Comparison of ENCODE assay signal across 11 mouse cellular contexts in the genomic region with DNA sequence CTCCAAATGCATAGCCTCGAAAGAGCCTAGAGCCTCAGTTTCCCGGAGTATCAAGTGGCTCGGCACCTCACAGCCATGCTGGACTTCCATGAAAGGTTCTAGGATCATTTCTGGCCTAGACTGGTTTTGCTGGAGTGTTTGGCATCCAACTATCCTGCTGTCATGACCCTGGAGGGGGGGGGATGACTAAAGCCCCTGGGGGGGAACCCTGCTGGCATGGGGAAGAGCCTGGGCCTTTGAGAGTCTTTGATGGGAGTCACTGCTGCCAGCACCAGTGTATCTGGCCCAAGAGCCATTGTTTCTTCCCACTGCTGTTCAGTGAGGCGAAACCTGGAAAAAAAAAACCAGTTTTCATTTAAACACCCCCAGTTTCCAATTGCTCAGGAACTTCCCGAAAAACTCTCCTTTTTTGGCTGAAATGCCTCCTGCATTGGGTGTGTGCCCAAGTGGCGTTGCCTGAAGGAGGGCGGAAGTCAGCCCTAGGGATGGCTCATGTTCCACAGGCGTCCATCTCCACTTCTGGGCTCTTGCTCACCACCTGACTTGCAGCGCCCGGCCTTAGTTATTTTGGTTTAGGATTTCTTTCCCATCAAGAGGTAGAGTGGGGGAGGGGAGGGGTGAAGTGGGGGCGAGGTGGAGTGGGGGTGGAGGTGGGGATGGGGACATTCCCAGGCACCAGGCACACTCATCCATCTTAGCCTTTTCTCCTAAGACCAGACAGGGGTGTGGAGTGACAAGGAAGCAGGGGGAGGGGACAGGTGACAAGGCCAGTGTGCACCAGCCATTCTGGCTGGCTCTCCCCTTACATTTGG. TPM values are rescaled to one million over a fixed set of nuclear protein-coding genes. Genes with fewer than 3 reads are reported as not detected.
A peak's percentile ranks its signal among the peaks of the same experiment; 100 is the strongest.
DNase-seq lines count a peak whose midpoint lies in the region; ATAC-seq and TF ChIP-seq lines count a peak whose summit lies in the region.
"Had no signal": no experiment of that assay in that cellular context is flagged by ENCODE, and none has a peak within 500 bp of the region (broad histone marks: within the 10 kb centered on the region; RNA-seq: fewer than 3 reads in every experiment).

No protein-coding gene starts in this region.

- 44% methylated on average over 11 of the region's 11 CpGs for WGBS in forebrain, embryonic 14.5 days
- WGBS in forebrain, embryonic 13.5 days = 50% methylated on average over 11 of the region's 11 CpGs
- WGBS in embryonic facial prominence, embryonic 14.5 days = 30% methylated on average over 10 of the region's 11 CpGs
- WGBS in limb, embryonic 12.5 days = 41% methylated on average over 11 of the region's 11 CpGs
- WGBS in intestine, embryonic 16.5 days = 58% methylated on average over 11 of the region's 11 CpGs

- ATAC-seq in forebrain, embryonic 14.5 days = no peak
- ATAC-seq in forebrain, embryonic 13.5 days = no peak
- peak; percentile 48 for ATAC-seq in embryonic facial prominence, embryonic 14.5 days (ENCODE audit: low read depth)
- no peak for ATAC-seq in limb, embryonic 12.5 days (ENCODE audit: insufficient number of reproducible peaks, insufficient read depth, low FRiP score, low TSS enrichment, low read depth)
- no peak for ATAC-seq in intestine, embryonic 16.5 days
- ATAC-seq: intestine, postnatal 0 days had no signal

- H3K9me3 ChIP-seq in forebrain, embryonic 14.5 days (replicated peaks; ENCODE audit: control insufficient read depth, low read length) = no peaks in the 10 kb centered on the region
- H3K9me3 ChIP-seq in forebrain, embryonic 13.5 days (replicated peaks) = no peaks in the 10 kb centered on the region
- H3K9me3 ChIP-seq in embryonic facial prominence, embryonic 14.5 days (ENCODE audit: control insufficient read depth, low read length) = no peaks in the 10 kb centered on the region
- H3K9me3 ChIP-seq in limb, embryonic 12.5 days = no peaks in the 10 kb centered on the region
- no peaks in the 10 kb centered on the region for H3K9me3 ChIP-seq in intestine, embryonic 16.5 days (ENCODE audit: control insufficient read depth, low read length)
- H3K9me3 ChIP-seq: midbrain, embryonic 12.5 days had no signal

- no peaks in the 10 kb centered on the region for H3K36me3 ChIP-seq in forebrain, embryonic 14.5 days (ENCODE audit: control insufficient read depth, insufficient read depth, low read length)
- H3K36me3 ChIP-seq in forebrain, embryonic 13.5 days (ENCODE audit: poor library complexity, severe bottlenecking) = no peaks in the 10 kb centered on the region
- H3K36me3 ChIP-seq in embryonic facial prominence, embryonic 14.5 days (ENCODE audit: control insufficient read depth, insufficient read depth, low read length) = peaks cover 27% of the 10 kb centered on the region
- H3K36me3 ChIP-seq in limb, embryonic 12.5 days = peaks cover 29% of the 10 kb centered on the region
- H3K36me3 ChIP-seq in intestine, embryonic 16.5 days (ENCODE audit: control insufficient read depth, insufficient read depth, low read length) = no peaks in the 10 kb centered on the region
- H3K36me3 ChIP-seq: midbrain, embryonic 12.5 days had no signal

- no peak for TF ChIP-seq CTCF in layer of hippocampus, adult 2 months (conservative IDR thresholded peaks at IDR 0.05)

- H3K4me2 ChIP-seq in forebrain, embryonic 14.5 days (ENCODE audit: low read length) = no peak overlapping the region
- no peak overlapping the region for H3K4me2 ChIP-seq in forebrain, embryonic 13.5 days
- H3K4me2 ChIP-seq in embryonic facial prominence, embryonic 14.5 days (ENCODE audit: low read depth, low read length) = no peak overlapping the region
- no peak overlapping the region; the same call in 1 of the 2 replicates for H3K4me2 ChIP-seq in limb, embryonic 12.5 days
- no peak overlapping the region for H3K4me2 ChIP-seq in intestine, embryonic 16.5 days (ENCODE audit: low read depth, low read length)
- H3K4me2 ChIP-seq: midbrain, embryonic 12.5 days had no signal

- no peaks in the 10 kb centered on the region for H3K27me3 ChIP-seq in forebrain, embryonic 14.5 days (replicated peaks; ENCODE audit: control insufficient read depth, insufficient read depth, low read length)
- H3K27me3 ChIP-seq in forebrain, embryonic 13.5 days = no peaks in the 10 kb centered on the region
- H3K27me3 ChIP-seq in embryonic facial prominence, embryonic 14.5 days (replicated peaks; ENCODE audit: control insufficient read depth, insufficient read depth, low read length) = no peaks in the 10 kb centered on the region
- H3K27me3 ChIP-seq in limb, embryonic 12.5 days = no peaks in the 10 kb centered on the region
- 0 out of 2 replicates have a peak, but pooled peaks cover 2% of the 10 kb centered on the region for H3K27me3 ChIP-seq in intestine, embryonic 16.5 days (replicated peaks; ENCODE audit: control insufficient read depth, insufficient read depth, low read length)
- H3K27me3 ChIP-seq: midbrain, embryonic 12.5 days had no signal

- H3K9ac ChIP-seq in forebrain, embryonic 14.5 days (ENCODE audit: low read length) = no peak overlapping the region
- no peak overlapping the region for H3K9ac ChIP-seq in forebrain, embryonic 13.5 days
- 0 out of 2 replicates have a peak overlapping the region, but pooled peaks have one; percentile 1 for H3K9ac ChIP-seq in embryonic facial prominence, embryonic 14.5 days (ENCODE audit: low read depth, low read length)
- no peak overlapping the region for H3K9ac ChIP-seq in limb, embryonic 12.5 days (replicated peaks)
- no peak overlapping the region for H3K9ac ChIP-seq in intestine, embryonic 16.5 days (ENCODE audit: low read depth, low read length)
- H3K9ac ChIP-seq: midbrain, embryonic 12.5 days had no signal

- peak; percentile 21 for DNase-seq in forebrain, embryonic 14.5 days (ENCODE audit: low spot score)
- DNase-seq in layer of hippocampus, adult 9-11 months = peak; percentile 11
- no peak for DNase-seq in layer of hippocampus, adult 2 months (ENCODE audit: low spot score in 2 of 2)
- peak; percentile 87 for DNase-seq in embryonic facial prominence, embryonic 14.5 days (ENCODE audit: low spot score)
- no peak for DNase-seq in cerebellum, postnatal 36 days
- DNase-seq: lung, adult 18-20 months had no signal

- H3K4me1 ChIP-seq in forebrain, embryonic 14.5 days (ENCODE audit: control insufficient read depth, insufficient read depth, low read length) = peaks cover 14% of the 10 kb centered on the region; the same call in 1 of the 2 replicates
- peaks cover 35% of the 10 kb centered on the region for H3K4me1 ChIP-seq in forebrain, embryonic 13.5 days
- H3K4me1 ChIP-seq in embryonic facial prominence, embryonic 14.5 days (ENCODE audit: control insufficient read depth, insufficient read depth, low read length) = peaks cover 49% of the 10 kb centered on the region
- H3K4me1 ChIP-seq in limb, embryonic 12.5 days (replicated peaks) = peaks cover 58% of the 10 kb centered on the region
- H3K4me1 ChIP-seq in intestine, embryonic 16.5 days (ENCODE audit: control insufficient read depth, insufficient read depth, low read length) = no peaks in the 10 kb centered on the region

- H3K4me3 ChIP-seq in forebrain, embryonic 14.5 days (ENCODE audit: low read depth, low read length) = no peak overlapping the region
- H3K4me3 ChIP-seq in forebrain, embryonic 13.5 days = no peak overlapping the region
- H3K4me3 ChIP-seq in layer of hippocampus, adult 2 months = no peak overlapping the region
- H3K4me3 ChIP-seq in embryonic facial prominence, embryonic 14.5 days (ENCODE audit: low read depth, low read length) = no peak overlapping the region
- no peak overlapping the region for H3K4me3 ChIP-seq in limb, embryonic 12.5 days (replicated peaks)
- no peak overlapping the region for H3K4me3 ChIP-seq in intestine, embryonic 16.5 days (ENCODE audit: low read length)
- H3K4me3 ChIP-seq: midbrain, embryonic 12.5 days had no signal

- peak overlapping the region; percentile 11; the same call in 1 of the 2 replicates for H3K27ac ChIP-seq in forebrain, embryonic 14.5 days (ENCODE audit: low read depth, low read length)
- H3K27ac ChIP-seq in forebrain, embryonic 13.5 days = no peak overlapping the region
- no peak overlapping the region for H3K27ac ChIP-seq in layer of hippocampus, adult 2 months
- H3K27ac ChIP-seq in embryonic facial prominence, embryonic 14.5 days (replicated peaks; ENCODE audit: low read depth, low read length) = peak overlapping the region; percentile 82
- H3K27ac ChIP-seq in limb, embryonic 12.5 days = peak overlapping the region; percentile 95
- no peak overlapping the region for H3K27ac ChIP-seq in intestine, embryonic 16.5 days (ENCODE audit: low read length)
- H3K27ac ChIP-seq: midbrain, embryonic 12.5 days had no signal

RNA-seq across cellular contexts. Expression of a gene that starts 41.1 kb away (rescaled TPM):
- polyA plus RNA-seq in forebrain, embryonic 14.5 days (2014; fragmentation: Nextera tagmentation; extraction: Ambion mirVana) = 2.9 and 3.0 TPM in 2 replicates
- 1.8 and 3.0 TPM in 2 replicates for polyA plus RNA-seq in forebrain, embryonic 13.5 days (2015; fragmentation: Nextera tagmentation; extraction: Ambion mirVana)
- 1 to 10 TPM; 1.4 to 2.5 TPM for total RNA-seq in layer of hippocampus, adult 2 months (2021)
- 63.8 and 68.0 TPM in 2 replicates for polyA plus RNA-seq in embryonic facial prominence, embryonic 14.5 days (2014; fragmentation: Nextera tagmentation; extraction: Ambion mirVana)
- polyA plus RNA-seq in limb, embryonic 12.5 days (2016; fragmentation: Nextera tagmentation; extraction: Ambion mirVana) = 194 and 201 TPM in 2 replicates
- polyA plus RNA-seq in intestine, embryonic 16.5 days (2015; fragmentation: Nextera tagmentation; extraction: Ambion mirVana) = 1.6 and 1.9 TPM in 2 replicates

RNA-seq across cellular contexts. Expression of a gene that starts 45.7 kb away (rescaled TPM):
- polyA plus RNA-seq in forebrain, embryonic 14.5 days (2014; fragmentation: Nextera tagmentation; extraction: Ambion mirVana) = 35.9 and 39.9 TPM in 2 replicates
- polyA plus RNA-seq in forebrain, embryonic 13.5 days (2015; fragmentation: Nextera tagmentation; extraction: Ambion mirVana) = 39.4 and 43.4 TPM in 2 replicates
- 10 to 100 TPM; 36.7 to 40.8 TPM for total RNA-seq in layer of hippocampus, adult 2 months (2021)
- 26.6 and 30.4 TPM in 2 replicates for polyA plus RNA-seq in embryonic facial prominence, embryonic 14.5 days (2014; fragmentation: Nextera tagmentation; extraction: Ambion mirVana)
- polyA plus RNA-seq in limb, embryonic 12.5 days (2016; fragmentation: Nextera tagmentation; extraction: Ambion mirVana) = 44.9 and 47.4 TPM in 2 replicates
- polyA plus RNA-seq in intestine, embryonic 16.5 days (2015; fragmentation: Nextera tagmentation; extraction: Ambion mirVana) = 24.0 and 24.5 TPM in 2 replicates

RNA-seq across cellular contexts. Expression of a gene that starts 53.8 kb away (rescaled TPM):
- polyA plus RNA-seq in forebrain, embryonic 14.5 days (2014; fragmentation: Nextera tagmentation; extraction: Ambion mirVana) = 2.6 and 3.3 TPM in 2 replicates
- polyA plus RNA-seq in forebrain, embryonic 13.5 days (2015; fragmentation: Nextera tagmentation; extraction: Ambion mirVana) = 1.5 and 2.1 TPM in 2 replicates
- total RNA-seq in layer of hippocampus, adult 2 months (2021) = 1 to 10 TPM; 4.2 to 4.5 TPM
- 14.9 and 17.3 TPM in 2 replicates for polyA plus RNA-seq in embryonic facial prominence, embryonic 14.5 days (2014; fragmentation: Nextera tagmentation; extraction: Ambion mirVana)
- 11.5 and 12.8 TPM in 2 replicates for polyA plus RNA-seq in limb, embryonic 12.5 days (2016; fragmentation: Nextera tagmentation; extraction: Ambion mirVana)
- 3.9 and 4.0 TPM in 2 replicates for polyA plus RNA-seq in intestine, embryonic 16.5 days (2015; fragmentation: Nextera tagmentation; extraction: Ambion mirVana)

Comparison
In these comparisons a context has a peak if more than half of its experiments do, and no peak if none do; other contexts are left out.
1. DNase-seq: peak in forebrain, embryonic 14.5 days (single experiment), layer of hippocampus, adult 9-11 months (single experiment) and embryonic facial prominence, embryonic 14.5 days (single experiment); none in layer of hippocampus, adult 2 months (0 of 2) and cerebellum, postnatal 36 days (0 of 2).
2. H3K27ac ChIP-seq: peak in forebrain, embryonic 14.5 days (single experiment), embryonic facial prominence, embryonic 14.5 days (single experiment) and limb, embryonic 12.5 days (single experiment); none in forebrain, embryonic 13.5 days (single experiment), layer of hippocampus, adult 2 months (single experiment) and intestine, embryonic 16.5 days (single experiment).
3. RNA of a gene that starts 41.1 kb away (polyA plus RNA-seq): 194 to 201 TPM in limb, embryonic 12.5 days and 63.8 to 68.0 TPM in embryonic facial prominence, embryonic 14.5 days; 2.9 to 3.0 TPM in forebrain, embryonic 14.5 days, 1.6 to 1.9 TPM in intestine, embryonic 16.5 days and 1.8 to 3.0 TPM in forebrain, embryonic 13.5 days; every median in the first group is over 10 times any median in the second.